Mouse (Mus musculus): ENCODE data around the gene Natd1.
"Not testable (repeated sequence)": the region's sequence is repeated elsewhere in the genome, so short reads cannot be mapped to it uniquely, and the experiment has no call there.

Natd1 gene

DNA sequence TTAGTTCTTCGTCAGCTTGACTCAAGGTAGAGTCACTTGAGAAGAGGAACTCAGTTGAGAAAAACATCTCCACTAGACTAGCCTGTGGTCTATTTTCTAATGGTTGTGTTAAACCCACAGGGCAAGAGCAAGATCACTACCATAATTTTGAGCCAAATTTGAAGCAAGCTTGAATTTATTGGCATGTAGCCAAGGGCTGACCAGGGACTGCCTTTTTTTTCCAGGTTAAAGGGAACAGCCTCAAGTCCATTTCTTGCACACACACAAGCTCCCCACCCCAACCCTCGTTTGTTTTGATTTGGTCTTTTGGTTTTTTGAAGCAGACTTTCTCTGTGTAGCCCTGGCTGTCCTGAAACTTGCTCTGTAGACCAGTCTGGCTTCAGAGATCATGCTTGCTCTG, 24.7 kb downstream of the Natd1 start:
- DNase-seq (ENCODE audit: low spot score), result no peak

DNA sequence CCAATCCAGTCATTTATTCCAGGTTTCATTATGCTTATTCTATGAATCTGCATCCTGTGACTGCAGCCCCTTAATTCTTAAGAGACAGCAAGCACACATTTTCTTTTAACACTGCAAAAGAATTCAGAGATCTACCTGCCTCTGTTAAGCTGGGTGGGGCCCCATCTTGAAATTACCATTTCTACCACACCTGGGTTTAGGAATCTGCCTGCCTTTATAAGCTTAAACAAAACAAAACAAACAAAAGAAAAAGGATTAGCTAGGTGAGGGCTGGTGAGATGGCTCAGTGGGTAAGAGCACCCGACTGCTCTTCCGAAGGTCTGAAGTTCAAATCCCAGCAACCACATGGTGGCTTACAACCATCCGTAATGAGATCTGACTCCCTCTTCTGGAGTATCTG, 27.6 kb downstream of the Natd1 start:
- not testable (repeated sequence) for DNase-seq (ENCODE audit: low spot score)

DNA sequence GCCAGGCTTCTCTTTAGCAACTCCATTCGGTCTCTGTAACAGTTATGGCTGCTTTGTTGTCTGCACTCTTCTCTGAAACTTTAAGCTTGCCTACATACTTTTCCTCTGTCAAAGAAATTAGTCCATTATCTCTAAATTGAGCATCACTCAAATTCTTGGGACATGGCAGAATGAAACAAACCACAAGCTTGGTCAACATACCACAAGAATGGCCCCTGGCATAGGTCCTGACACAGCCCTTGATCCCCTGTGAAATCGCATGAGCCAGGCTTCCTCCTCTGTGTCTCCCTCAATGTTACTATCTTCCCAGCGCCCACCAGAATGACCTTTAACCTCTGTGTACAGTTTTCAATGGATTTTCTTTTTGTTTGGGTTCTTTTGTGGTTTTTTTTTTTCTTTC, 32.2 kb downstream of the Natd1 start:
- DNase-seq (ENCODE audit: low spot score), result no peak

DNA sequence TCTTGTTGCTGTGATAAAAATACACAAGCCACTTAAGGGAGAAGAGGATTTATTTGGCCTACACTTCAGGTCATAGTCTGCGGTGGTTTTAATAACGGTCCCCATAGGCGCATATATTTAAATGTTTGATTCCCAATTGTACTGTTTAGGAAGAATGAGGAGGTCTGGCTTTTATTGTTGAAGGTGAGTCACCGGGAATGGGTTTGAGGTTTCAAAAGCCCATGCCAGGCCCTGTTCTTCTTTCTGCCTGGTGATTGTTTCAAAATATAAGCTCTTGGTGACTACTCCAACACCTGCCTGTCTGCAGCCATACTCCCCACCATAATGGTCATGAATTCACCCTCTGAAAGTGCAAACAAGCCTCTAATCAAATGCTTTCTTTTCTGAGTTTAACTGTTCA, 34.0 kb downstream of the Natd1 start:
- no peak for DNase-seq (ENCODE audit: low spot score)

DNA sequence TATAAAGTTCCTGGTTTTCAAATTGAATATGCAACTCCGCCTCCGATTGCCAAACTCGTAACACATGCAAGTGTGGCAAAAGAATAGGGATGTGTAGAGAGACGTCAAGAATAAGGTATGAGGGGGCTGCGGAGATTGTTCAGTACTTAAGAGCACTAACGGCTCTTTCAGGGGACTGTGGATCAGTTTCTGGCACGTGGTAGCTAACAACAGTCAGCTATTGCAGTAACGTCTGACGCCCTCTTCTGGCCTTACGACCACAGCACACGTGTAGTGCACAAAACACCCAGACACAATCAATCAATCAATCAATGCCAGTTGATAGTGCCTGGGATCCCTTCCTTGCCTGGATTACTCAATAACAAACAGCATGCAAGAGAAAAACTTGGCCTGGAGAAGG, 35.1 kb downstream of the Natd1 start:
- DNase-seq (ENCODE audit: low spot score), result peak; percentile 34

DNA sequence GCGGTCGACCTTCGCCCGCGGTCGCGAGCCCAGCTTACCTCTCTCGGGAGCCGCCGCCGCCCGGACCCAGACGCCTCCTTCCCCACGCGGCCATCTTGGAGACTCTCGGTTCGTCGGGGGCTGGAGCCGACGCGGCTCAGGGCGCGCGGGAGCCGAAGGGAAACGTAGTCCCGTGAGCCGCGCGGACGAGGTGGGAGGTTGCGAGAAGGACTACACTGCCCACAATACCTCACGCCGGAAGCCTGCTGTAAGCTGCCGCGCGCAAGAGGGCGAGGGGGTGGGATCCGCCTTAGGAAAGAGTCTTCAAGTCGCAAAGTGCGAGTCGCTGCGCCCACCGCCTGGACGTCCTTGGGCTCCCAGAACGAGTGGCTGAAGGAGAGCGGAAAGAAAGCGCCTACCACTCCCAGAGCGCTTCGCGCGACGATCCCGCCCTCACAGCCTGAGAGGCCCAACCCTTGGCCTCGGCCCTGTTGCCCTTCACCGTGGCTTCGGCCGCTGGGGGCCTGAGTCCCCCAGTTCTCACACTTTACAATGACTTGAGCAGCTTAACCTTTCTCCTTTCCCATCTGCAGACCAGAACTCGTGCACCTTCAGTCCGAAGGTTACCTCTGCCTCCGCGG, 35.8 kb downstream of the Natd1 start, which contains the start of gene Tmem11:
Gene Tmem11, minus strand, starts transcription at position 598 of the 620 bp plus-strand sequence.
- peak; percentile 95 for DNase-seq (ENCODE audit: low spot score)

DNA sequence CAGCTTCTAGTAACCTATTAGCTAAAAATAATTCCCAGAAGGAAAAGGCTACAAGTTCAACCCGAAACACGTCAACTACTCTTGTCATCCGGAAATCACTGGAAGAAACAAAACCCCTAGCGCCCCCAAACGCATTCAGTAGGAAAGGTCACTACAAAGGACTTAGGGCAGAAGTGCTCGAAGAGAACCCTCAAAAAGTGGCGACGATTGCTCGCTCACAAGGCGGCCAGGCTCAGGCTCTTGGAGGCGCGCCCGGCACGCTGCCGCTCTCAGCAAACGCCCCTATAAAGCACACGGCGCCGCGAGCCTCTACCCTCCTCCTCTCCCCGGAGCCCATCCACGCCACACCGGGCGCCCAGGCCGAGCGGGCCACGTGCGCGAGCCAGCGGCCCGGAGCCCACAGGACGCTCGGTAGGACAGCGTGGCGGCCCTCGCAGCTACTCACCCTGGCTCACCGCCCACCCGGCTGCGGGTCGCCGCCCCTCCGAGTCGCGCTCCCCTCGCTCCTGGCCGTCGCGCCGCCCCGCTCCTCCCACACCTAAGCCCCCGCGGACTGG, 36.4 kb downstream of the Natd1 start:
- DNase-seq (ENCODE audit: low spot score), result peak; percentile 19

DNA sequence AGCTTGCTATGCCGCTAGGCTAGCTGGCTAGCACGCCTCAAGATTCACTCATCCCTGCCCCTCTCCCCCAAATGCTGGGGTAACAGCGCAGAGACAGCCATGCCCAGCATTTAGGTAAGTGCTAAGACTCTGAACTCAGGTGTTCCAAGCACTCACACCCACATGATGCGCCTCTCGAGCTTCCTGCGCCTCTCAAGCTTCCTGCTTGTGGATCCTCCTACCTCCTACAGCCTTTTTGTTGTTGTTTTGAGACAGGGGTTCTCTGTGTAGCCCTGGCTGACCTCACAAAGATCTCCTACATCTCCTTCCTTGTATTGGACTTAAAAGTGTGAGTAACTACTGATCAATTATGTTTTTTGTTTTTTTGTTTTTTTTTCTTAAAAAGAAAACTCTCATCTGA, 41.4 kb downstream of the Natd1 start:
- DNase-seq (ENCODE audit: low spot score), result no peak

DNA sequence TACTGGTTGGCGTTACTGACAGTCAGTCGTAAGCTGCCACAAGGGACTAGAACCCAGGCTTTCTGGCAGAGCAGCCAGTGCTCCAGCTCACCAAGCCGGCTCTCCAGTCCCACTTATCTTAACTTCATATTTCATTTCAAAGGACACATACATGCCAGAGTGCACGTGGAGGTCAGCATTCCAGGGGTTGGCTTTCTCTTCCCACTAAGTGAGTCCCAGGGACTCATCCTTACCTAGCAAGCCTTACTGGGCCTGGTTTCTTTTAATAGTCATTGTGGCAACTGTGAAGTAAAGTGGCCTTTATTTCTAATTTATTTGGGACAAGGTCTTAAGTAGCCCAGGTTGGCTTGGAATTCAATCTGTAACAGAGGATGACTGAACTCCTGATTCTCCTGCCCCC, 43.1 kb downstream of the Natd1 start:
- DNase-seq (ENCODE audit: low spot score), result no peak

DNA sequence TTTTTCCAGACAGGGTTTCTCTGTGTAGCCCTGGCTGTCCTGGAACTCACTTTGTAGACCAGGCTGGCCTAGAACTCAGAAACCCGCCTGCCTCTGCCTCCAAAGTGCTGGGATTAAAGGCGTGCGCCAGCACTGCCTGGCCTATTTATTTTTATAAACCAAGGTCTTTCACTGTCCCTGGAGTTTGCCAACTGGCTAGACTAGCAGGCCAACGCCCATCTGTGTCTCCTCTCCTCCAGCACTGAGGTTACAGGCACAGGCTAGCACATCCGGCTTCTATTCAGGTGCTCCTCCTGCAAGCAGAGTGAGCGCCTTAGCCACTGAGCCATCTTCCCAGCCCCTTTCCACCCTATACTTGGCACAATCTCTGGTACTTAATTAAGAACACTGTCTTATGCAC, 45.1 kb downstream of the Natd1 start:
- DNase-seq (ENCODE audit: low spot score), result not testable (repeated sequence)

DNA sequence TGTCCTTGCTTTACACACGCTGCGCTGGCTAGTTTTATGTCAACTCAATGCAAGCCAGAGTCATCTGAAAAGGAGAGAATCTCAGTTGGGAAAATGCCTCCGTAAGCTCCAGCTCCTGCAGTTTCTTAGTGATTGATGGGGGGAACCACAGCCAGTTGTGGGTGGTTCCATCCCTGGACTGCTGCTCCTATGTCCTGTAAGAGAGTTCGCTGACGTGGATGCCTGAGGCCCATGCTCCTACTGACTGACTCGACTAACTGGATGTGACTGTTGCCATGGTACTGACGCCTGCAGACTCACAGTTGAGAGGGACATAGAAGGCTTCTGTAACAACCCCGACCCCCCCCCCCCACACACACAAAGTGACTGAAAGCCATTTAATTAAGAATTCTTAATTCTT, 46.6 kb downstream of the Natd1 start:
- no peak for DNase-seq (ENCODE audit: low spot score)

DNA sequence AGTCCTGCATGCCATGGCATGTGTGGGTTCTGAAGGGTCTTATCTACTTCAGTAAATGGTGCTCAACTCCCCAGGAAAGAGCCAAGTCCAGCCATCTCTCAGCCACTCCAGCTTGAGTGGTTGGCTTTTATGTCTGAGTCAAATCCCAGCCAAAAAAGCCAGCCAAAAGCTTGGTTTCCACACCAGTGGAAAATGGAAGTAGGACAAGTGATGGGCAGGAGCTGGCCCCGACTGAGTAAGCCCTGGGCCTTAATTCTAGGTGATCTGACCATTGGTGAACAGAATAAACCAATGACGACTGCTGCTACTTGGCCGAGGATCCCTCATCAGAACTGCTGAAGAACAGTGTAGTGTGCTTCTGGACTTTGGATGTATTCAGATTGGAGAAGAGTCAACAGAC, 47.1 kb downstream of the Natd1 start:
- DNase-seq (ENCODE audit: low spot score), result no peak

DNA sequence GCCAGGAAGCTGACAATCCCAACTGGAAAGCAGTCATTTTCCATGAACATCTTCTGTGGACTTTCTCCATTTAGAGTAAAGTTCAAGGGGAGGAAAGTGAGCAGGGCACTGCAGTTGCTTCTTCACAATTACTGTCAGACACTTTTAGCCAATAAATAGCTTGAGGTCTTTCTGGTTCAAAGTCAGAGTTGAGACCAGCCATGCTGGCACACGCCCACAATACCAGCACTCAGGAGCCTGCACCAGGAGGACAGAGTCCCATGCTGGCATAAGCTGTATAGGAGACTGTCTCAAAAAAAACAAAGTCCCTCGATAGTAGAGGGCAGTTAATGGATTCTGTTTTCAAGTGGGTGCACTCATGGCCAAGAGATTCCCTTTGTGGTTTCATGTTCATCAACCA, 48.5 kb downstream of the Natd1 start:
- no peak for DNase-seq (ENCODE audit: low spot score)

DNA sequence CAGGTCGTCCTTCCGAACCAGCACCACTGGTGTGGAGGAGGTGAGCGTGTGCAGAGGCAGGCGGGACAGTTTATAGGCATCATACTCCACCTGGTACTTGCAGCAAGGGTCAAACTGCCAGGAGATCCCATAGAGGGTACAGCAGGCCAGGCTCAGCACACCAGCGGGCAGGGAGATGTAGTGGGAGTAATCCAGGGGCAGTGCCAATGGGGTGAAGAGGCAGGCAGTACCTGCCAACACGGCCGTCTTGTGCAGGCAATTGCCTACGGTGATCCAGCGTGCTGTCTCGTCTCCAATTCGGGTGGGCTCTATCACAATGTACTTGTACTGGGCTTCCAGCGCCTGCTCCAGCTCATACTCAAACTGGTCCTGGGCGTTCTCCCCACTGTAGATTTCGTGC, 49.6 kb downstream of the Natd1 start:
- DNase-seq (ENCODE audit: low spot score), result no peak

DNA sequence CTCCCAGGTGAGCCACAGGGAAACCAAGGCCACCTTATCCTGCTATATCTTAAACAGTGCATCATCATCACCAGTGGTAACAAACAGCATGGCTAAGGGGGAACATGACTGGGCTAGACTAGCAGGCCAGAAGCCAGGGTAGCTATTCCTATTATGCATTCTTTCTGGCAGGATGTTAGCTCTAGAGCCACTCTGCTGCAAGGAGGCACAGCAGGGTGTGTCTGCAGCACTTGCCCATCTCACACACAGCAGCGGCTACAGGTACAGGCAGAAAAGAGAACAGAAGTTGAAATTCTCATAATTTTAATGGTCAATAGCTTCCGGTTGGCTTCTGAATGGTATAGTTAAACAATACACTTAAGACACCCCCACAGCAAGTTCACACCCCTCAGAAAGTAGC, 50.4 kb downstream of the Natd1 start:
- no peak for DNase-seq (ENCODE audit: low spot score)

DNA sequence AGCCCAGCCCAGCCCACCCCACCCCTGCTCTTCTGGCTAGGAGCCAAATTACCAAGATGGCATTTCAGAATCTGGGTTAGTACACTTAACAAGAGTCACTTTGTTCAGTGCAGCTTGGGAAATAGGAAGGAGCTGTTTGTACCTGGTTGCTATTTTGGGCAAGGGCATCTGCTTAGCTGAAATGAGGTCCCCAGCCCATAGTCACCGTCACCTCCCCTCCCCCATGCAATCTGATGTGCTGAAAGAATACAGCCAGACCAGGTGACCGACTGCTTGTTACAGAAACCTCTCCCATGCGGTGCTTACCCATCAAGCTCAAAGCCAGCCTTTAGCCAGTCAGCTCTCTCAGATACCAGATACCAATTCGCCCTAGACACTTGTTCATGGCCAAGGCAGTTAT, 51.4 kb downstream of the Natd1 start:
- no peak for DNase-seq (ENCODE audit: low spot score)

DNA sequence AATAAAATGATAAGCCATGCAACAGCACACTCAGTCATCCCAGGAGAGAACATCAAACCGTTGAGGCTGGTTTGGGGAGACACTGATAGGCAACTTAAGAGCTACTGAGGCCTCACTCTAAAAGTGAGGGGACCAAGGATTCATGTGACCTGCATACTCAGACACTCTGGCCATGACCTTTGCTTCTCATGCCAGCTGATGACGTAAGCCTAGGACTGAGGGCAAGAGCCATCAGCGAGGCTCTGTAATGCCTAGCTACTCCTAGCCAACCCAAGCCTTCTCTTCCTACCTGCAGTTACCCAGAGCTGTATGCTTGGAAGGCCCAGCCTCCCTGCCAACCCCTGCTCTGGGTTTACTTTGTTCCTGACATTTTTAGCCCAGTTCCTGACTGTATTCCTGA, 52.6 kb downstream of the Natd1 start:
- DNase-seq (ENCODE audit: low spot score), result no peak

DNA sequence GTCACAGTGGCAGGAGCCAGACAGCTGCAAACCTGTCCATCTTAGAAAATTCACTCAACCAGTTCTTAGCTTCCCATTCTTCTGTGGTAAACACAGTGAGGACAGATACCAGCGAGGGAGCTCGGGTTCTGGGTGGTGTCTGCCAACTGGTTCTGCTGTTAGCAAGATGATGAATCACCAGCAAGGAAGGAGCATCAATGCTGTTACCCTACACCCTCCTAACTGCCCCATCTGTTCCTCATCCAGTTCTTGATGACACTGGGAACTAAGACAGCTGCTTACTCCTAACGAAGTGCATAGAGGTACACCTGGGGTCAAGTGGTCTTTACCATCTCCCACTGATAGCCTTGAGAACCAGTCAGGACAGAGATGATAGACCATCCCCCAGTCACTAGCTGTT, 58.0 kb downstream of the Natd1 start:
- no peak for DNase-seq (ENCODE audit: low spot score)

Measured in left cerebral cortex, adult 11 months (tissue).